In genomic region chr17:50470432-50471078, GRCm38 (mm10) we compare ENCODE assay signal across 8 mouse cellular contexts. TPM values are rescaled to one million over a fixed set of nuclear protein-coding genes. Genes with fewer than 3 reads are reported as not detected.
DNase-seq lines count a peak whose midpoint lies in the region; ATAC-seq and TF ChIP-seq lines count a peak whose summit lies in the region.

No protein-coding gene starts in this region.

- no peak overlapping the region for H3K9ac ChIP-seq in hindbrain, postnatal 0 days (replicated peaks; ENCODE audit: low read length)

- TF ChIP-seq POLR2A in cortical plate, adult 2 months (IDR thresholded peaks at IDR 0.05; ENCODE audit: extremely low read depth, insufficient read depth, low read length): no peak

- 20% methylated on average over 16 of the region's 16 CpGs for WGBS in hindbrain, postnatal 0 days

- peak overlapping the region; percentile 6 for H3K4me3 ChIP-seq in cortical plate, adult 2 months (ENCODE audit: insufficient read depth, low read length)
- peak overlapping the region; percentile 10; the same call in 1 of the 2 replicates for H3K4me3 ChIP-seq in hindbrain, postnatal 0 days (ENCODE audit: low read length)
- H3K4me3 ChIP-seq in left cerebral cortex, adult 2 months: peak overlapping the region; percentile 35

- H3K9me3 ChIP-seq in hindbrain, postnatal 0 days (ENCODE audit: low read length): no peaks in the 10 kb centered on the region

- peak overlapping the region; percentile 48 for H3K4me2 ChIP-seq in hindbrain, postnatal 0 days (ENCODE audit: low read depth, low read length)

- intact Hi-C loops in left cerebral cortex, adult 2 months (cut with DNase I): no loop called here

- no peaks in the 10 kb centered on the region for H3K27me3 ChIP-seq in hindbrain, postnatal 0 days (ENCODE audit: insufficient read depth, low read length)

- TF ChIP-seq CTCF in cortical plate, adult 2 months (IDR thresholded peaks at IDR 0.05; ENCODE audit: extremely low read depth, insufficient read depth, low read length): no peak
- TF ChIP-seq CTCF in hindbrain, postnatal 0 days (IDR thresholded peaks at IDR 0.05; ENCODE audit: low read depth): no peak
- TF ChIP-seq CTCF in left cerebral cortex, adult 2 months (IDR thresholded peaks at IDR 0.05): no peak

- DNase-seq in T-cell, adult 2 months (ENCODE audit: low spot score): peak; percentile 91
- peak; percentile 11 to 26 for DNase-seq in gastrocnemius, adult 8-10 months (ENCODE audit: low spot score in 2 of 2)
- peak; percentile 66 for DNase-seq in hindbrain, postnatal 0 days (ENCODE audit: low spot score)
- peak; percentile 20 to 29 for DNase-seq in left cerebral cortex, adult 2 months (ENCODE audit: extremely low spot score in 1 of 2, low spot score in 2 of 2)
- peak; percentile 55 to 60 for DNase-seq in lung, postnatal 4 days
- peak; percentile 32 to 56 for DNase-seq in right cerebral cortex, postnatal 10 days (ENCODE audit: low spot score in 2 of 2)
- no peak for DNase-seq in ovary, adult 18-20 months (ENCODE audit: low spot score)

- peak; percentile 69 for ATAC-seq in hindbrain, postnatal 0 days

- 0 out of 2 replicates have a peak, but pooled peaks cover 1% of the 10 kb centered on the region for H3K4me1 ChIP-seq in cortical plate, adult 2 months (ENCODE audit: control insufficient read depth, insufficient read depth, low read length)
- H3K4me1 ChIP-seq in hindbrain, postnatal 0 days (ENCODE audit: insufficient read depth, low read length): peaks cover 9% of the 10 kb centered on the region; the same call in 1 of the 2 replicates

- peak overlapping the region; percentile 46; the same call in 1 of the 2 replicates for H3K27ac ChIP-seq in cortical plate, adult 2 months (ENCODE audit: insufficient read depth, low read length)
- H3K27ac ChIP-seq in hindbrain, postnatal 0 days: peak overlapping the region; percentile 49
- H3K27ac ChIP-seq in left cerebral cortex, adult 2 months: peak overlapping the region; percentile 80

- no peaks in the 10 kb centered on the region for H3K36me3 ChIP-seq in hindbrain, postnatal 0 days (ENCODE audit: insufficient read depth, low read length)

RNA-seq across cellular contexts. Expression of gene Plcl2, which starts 38.6 kb away (rescaled TPM):
- 39.3 and 40.4 TPM in 2 replicates for polyA plus RNA-seq in cortical plate, adult 2 months (2012; rRNA removed)
- total RNA-seq in gastrocnemius, adult 8-10 months (2022): 10 to 100 TPM; 29.8 to 45.2 (median 39.3) TPM
- total RNA-seq in hindbrain, postnatal 0 days (2014; rRNA removed): 41.2 and 45.1 TPM in 2 replicates
- 7.9 and 8.3 TPM in 2 replicates for polyA plus RNA-seq in hindbrain, postnatal 0 days (2015; fragmentation: Nextera tagmentation; extraction: Ambion mirVana)
- 10 to 100 TPM; 90.8 to 94.5 TPM for total RNA-seq in left cerebral cortex, adult 2 months (2021)
